Mouse (Mus musculus): ENCODE measurements around the gene Tmem8.

DNA sequence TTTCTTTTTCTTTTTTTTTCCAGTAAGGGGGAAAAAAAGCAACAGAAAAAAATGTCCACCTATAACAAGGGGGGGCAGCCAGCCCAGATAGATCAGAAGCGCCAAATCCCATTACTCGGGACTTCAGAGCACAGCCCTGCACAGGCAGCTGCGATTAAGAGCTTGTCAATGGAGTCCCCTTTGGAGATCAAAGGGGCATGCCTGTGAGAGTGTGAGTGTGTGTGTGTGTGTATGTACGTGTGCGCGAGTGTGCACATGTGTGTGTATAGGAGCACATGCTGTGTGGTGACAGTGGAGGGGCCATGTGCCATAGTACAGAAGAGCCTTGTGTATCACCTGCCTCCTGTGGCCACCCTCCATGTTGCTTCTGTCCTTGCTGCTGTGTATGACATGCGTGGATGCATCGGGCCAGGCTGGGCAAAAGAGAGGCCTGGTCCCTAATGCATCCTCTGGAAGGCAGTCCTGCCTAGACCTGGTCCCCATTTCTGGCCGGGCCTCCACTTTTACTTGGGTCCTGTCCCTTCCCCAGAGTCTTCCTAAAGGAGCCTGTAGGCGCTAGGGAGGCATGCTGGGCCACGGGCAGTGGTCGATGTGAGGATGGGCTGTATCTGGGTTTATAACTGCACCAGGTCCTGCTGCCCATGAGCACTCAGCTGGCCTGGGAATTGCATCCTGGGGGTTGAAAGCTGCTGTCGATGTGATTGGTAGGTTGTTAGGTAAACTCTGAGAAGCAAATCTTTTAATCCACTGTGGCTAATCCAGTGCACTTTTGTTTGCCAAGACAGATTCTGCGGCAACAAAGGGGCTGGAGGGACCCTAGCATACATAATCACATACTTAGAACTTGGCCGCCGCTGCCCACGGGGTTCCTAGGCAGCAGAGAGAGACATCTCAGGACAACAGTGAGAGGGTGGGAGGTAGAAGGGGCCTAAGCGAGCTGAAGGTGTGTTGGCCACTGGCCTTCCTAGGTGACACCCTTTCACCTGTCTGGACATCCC is 19.1 kb downstream of the Tmem8 start:
- TF ChIP-seq POLR2A (IDR thresholded peaks at IDR 0.05; ENCODE audit: borderline replicate concordance, low read depth, low read length) (no peak), CTCF (IDR thresholded peaks at IDR 0.05; ENCODE audit: low read depth, low read length) (no peak)
